Mouse (Mus musculus) heart, adult 2 months (tissue): Measurements from ENCODE around the gene Mapk1. TPM values are rescaled to one million over a fixed set of nuclear protein-coding genes. Genes with fewer than 3 reads are reported as not detected.

ENCODE experiments used
- DNase-seq, 2 experiments: peaks; one replicate each; pipeline ENCODE4 v3.0.0; 2021
- H3K27ac ChIP-seq: fragments of 200-600 bp; 2 replicates; pipeline ENCODE4 v1.8.1; 2022
- H3K27me3 ChIP-seq: fragments of 200-500 bp; 2 replicates; pipeline ENCODE4 v1.6.1; 2012; ENCODE audit warnings: mild to moderate bottlenecking, low read length, inconsistent platforms, mixed read lengths; ENCODE audit not compliant: control insufficient read depth, insufficient read depth
- H3K36me3 ChIP-seq: fragments of 200-500 bp; 2 replicates; pipeline ENCODE4 v1.6.1; 2012; ENCODE audit warnings: low read length, inconsistent platforms; ENCODE audit not compliant: control insufficient read depth, insufficient read depth
- H3K4me1 ChIP-seq: fragments of 200-500 bp; 2 replicates; pipeline ENCODE4 v1.6.1; 2011; ENCODE audit warnings: low read length; ENCODE audit not compliant: control insufficient read depth, insufficient read depth
- H3K4me3 ChIP-seq: fragments of 200-600 bp; 2 replicates; pipeline ENCODE4 v1.8.1; 2022
- H3K79me2 ChIP-seq: fragments of 200-500 bp; replicated peaks from 2 replicates; pipeline ENCODE4 v1.6.1; 2012; ENCODE audit warnings: mild to moderate bottlenecking, inconsistent platforms, low read length, moderate library complexity, mixed read lengths; ENCODE audit not compliant: control insufficient read depth, insufficient read depth
- H3K9ac ChIP-seq: fragments of 200-500 bp; 2 replicates; pipeline ENCODE4 v1.6.1; 2012; ENCODE audit warnings: low read depth, mild to moderate bottlenecking, control low read depth, inconsistent platforms, low read length, mixed read lengths
- CTCF ChIP-seq: fragments of 200-600 bp; IDR thresholded peaks from 2 replicates; pipeline ENCODE4 v1.8.1; 2022; ENCODE audit warnings: antibody characterized with exemption, mild to moderate bottlenecking, moderate library complexity
- EP300 ChIP-seq: fragments of 200-500 bp; IDR thresholded peaks from 2 replicates; pipeline ENCODE4 v1.6.1; 2011; ENCODE audit warnings: low read depth, low read length, control low read depth; ENCODE audit not compliant: insufficient read depth
- POLR2A ChIP-seq: fragments of 200-500 bp; IDR thresholded peaks from 2 replicates; pipeline ENCODE4 v1.6.1; 2011; ENCODE audit warnings: mild to moderate bottlenecking, low read depth, low read length, control low read depth; ENCODE audit not compliant: insufficient read depth
- WGBS: fragments of 180-500 bp; shearing (Covaris S2); methylation state at CpG from one replicate; pipeline ENCODE4 v1.1.7; 2018; 5-methylcytosine and 5-hydroxymethylcytosine counted together
- intact Hi-C: fragments of 180-260 bp; cut with DNase I; formaldehyde crosslinking; loops from one replicate; pipeline ENCODE4 v1.15.1; 2025
- polyA plus RNA-seq: library from polyadenylated mRNA; depleted of rRNA; stranded (reverse); fragments of >200 nt; gene quantifications from 2 replicates; pipeline ENCODE4 v1.2.3, GENCODE M21; 2012
- total RNA-seq, 2 experiments: library from RNA; stranded (reverse); gene quantifications; 2 replicates each; pipeline ENCODE4 v1.2.3; 2021

The Mapk1 gene
- total and polyA plus RNA-seq, 3 experiments, result 56.2 to 115 (median 103) TPM

DNA sequence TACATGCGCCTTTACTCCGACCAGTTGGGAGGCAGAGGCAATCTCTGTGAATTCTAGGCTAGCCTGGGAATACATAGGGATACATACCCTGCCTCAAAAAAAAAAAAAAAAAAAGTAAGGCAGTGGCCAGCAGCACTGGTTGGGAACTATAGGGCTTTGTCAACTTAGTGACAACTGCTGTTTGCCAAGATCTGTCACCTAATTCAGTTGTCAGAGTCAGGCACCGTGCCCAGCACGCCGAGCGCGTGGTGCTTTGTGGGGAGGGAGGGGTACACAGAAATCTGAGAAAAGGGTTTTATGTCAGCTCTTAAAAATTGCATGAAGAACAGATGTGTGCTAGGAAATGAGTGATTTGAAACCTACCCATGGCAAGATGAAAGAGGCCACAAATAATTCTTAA is 94.9 kb downstream of the Mapk1 start:
- no peak overlapping the region for H3K27ac ChIP-seq
- no peaks in the 10 kb centered on the region for H3K36me3 ChIP-seq
- no peak for DNase-seq
- no peaks in the 10 kb centered on the region for H3K4me1 ChIP-seq
- H3K9ac ChIP-seq, result no peak overlapping the region
- intact Hi-C loops, result no loop called here
- no peaks in the 10 kb centered on the region for H3K27me3 ChIP-seq
- H3K4me3 ChIP-seq, result no peak overlapping the region
- 58% methylated on average over 7 of the region's 7 CpGs for WGBS
- H3K79me2 ChIP-seq, result no peaks in the 10 kb centered on the region
- TF ChIP-seq POLR2A (no peak), EP300 (no peak), CTCF (no peak)

DNA sequence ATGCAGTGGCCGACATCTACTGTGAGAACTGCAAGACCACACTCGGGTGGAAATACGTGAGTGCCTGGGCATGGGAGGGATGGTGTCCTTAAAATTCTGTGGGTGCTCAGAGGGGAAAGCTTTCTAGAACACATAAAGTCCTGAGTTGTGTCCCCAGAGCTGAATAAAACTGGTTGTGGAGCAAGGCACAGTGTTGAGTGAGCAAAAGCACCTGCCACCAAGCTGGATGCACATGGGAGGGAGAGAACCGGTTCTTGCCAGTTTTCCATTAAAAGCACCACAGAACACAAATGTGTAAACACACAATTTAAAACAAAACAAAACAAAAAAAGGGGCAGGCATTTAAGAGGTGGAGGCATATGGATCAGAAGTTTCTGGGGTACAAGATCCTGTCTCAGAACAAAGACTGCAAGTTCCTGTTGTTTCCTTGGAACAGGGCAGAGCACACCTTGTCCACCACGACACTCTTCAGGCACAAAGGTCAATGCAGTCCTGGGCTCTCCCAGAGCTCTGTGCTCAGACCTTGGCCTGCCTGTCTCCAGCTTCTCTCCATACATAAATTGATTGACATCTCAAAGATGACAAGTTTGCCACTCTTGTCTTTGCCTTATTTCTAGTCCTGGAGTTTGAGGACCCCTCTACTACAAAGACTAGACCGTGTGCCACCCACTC is 99.1 kb downstream of the Mapk1 start:
- Histone ChIP-seq H3K36me3 (no peaks in the 10 kb centered on the region; the same call in 1 of the 2 replicates), H3K27me3 (no peaks in the 10 kb centered on the region), H3K4me1 (no peaks in the 10 kb centered on the region), H3K79me2 (no peaks in the 10 kb centered on the region), H3K4me3 (no peak overlapping the region), H3K9ac (no peak overlapping the region), H3K27ac (no peak overlapping the region)
- intact Hi-C loops, result no loop called here
- WGBS, result 69% methylated on average over 6 of the region's 6 CpGs
- TF ChIP-seq POLR2A (no peak), EP300 (no peak), CTCF (no peak)
- DNase-seq, result no peak

DNA sequence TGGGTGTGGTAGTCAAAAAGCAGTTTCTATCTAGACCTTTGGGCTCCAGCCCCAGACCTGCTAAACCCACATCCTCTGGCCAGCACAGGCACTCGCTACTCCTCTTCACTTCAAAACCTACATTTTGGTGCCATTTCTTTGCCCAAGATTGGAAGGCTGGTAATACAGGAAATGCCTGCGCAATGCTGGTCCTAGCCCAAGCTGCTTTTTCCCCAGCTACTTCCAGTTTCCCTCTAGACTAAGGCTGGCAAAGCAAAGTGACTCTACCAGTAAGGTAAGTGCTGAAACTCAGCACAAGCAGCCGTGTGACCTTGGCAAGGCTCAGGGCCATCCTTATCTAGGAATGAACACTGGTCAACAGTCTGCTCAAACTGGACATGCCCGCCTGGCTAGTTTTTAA is 102.5 kb downstream of the Mapk1 start:
- peak in 1 of 2 experiments; percentile 25 for DNase-seq
- H3K4me1 ChIP-seq, result no peaks in the 10 kb centered on the region
- no peak overlapping the region for H3K27ac ChIP-seq
- H3K9ac ChIP-seq, result no peak overlapping the region
- intact Hi-C loops, result no loop called here
- no peaks in the 10 kb centered on the region for H3K79me2 ChIP-seq
- H3K36me3 ChIP-seq, result no peaks in the 10 kb centered on the region; the same call in 1 of the 2 replicates
- no peaks in the 10 kb centered on the region for H3K27me3 ChIP-seq
- TF ChIP-seq POLR2A, result no peak
- TF ChIP-seq EP300, result no peak
- TF ChIP-seq CTCF, result no peak
- no peak overlapping the region for H3K4me3 ChIP-seq
- WGBS, result 47% methylated on average over 4 of the region's 4 CpGs

- H3K4me1 ChIP-seq, result no peaks in the 10 kb centered on the region
- H3K27ac ChIP-seq, result no peak overlapping the region
- 67% methylated on average over 3 of the region's 3 CpGs for WGBS
- no peaks in the 10 kb centered on the region for H3K27me3 ChIP-seq
- no peaks in the 10 kb centered on the region; the same call in 1 of the 2 replicates for H3K36me3 ChIP-seq
- no peak overlapping the region for H3K4me3 ChIP-seq
- TF ChIP-seq POLR2A, result no peak
- TF ChIP-seq EP300, result no peak
- TF ChIP-seq CTCF, result no peak
- H3K79me2 ChIP-seq, result no peaks in the 10 kb centered on the region
- intact Hi-C loops, result no loop called here
- DNase-seq, result no peak
- H3K9ac ChIP-seq, result no peak overlapping the region
Measured at GRCm38 (mm10) chr16:17086241-17086640, 103.1 kb downstream of the Mapk1 start.

- no peak overlapping the region for H3K27ac ChIP-seq
- DNase-seq, result no peak
- no peak overlapping the region for H3K4me3 ChIP-seq
- H3K4me1 ChIP-seq, result no peaks in the 10 kb centered on the region
- intact Hi-C loops, result no loop called here
- WGBS, result 84% methylated on average over 13 of the region's 13 CpGs
- no peak for TF ChIP-seq POLR2A
- no peak for TF ChIP-seq CTCF
- no peak for TF ChIP-seq EP300
- no peaks in the 10 kb centered on the region for H3K27me3 ChIP-seq
- H3K9ac ChIP-seq, result no peak overlapping the region
- H3K36me3 ChIP-seq, result no peaks in the 10 kb centered on the region; the same call in 1 of the 2 replicates
- no peaks in the 10 kb centered on the region for H3K79me2 ChIP-seq
Measured at GRCm38 (mm10) chr16:17086669-17087193, 103.5 kb downstream of the Mapk1 start.

- DNase-seq, result no peak
- Histone ChIP-seq H3K9ac (no peak overlapping the region), H3K27me3 (no peaks in the 10 kb centered on the region), H3K79me2 (no peaks in the 10 kb centered on the region), H3K4me1 (no peaks in the 10 kb centered on the region), H3K4me3 (no peak overlapping the region), H3K36me3 (no peaks in the 10 kb centered on the region; the same call in 1 of the 2 replicates), H3K27ac (no peak overlapping the region)
- no peak for TF ChIP-seq POLR2A
- no peak for TF ChIP-seq EP300
- TF ChIP-seq CTCF, result no peak
- 64% methylated on average over 3 of the region's 3 CpGs for WGBS
- intact Hi-C loops, result no loop called here
Measured at GRCm38 (mm10) chr16:17088346-17088745, 105.2 kb downstream of the Mapk1 start.
